Mouse (Mus musculus) brain, embryonic 14.5 days (tissue): Measurements from ENCODE around the gene Fam171a1.

Source experiments
- CTCF ChIP-seq: fragments of 200-500 bp; IDR thresholded peaks from 2 replicates; pipeline ENCODE4 v1.5.1; 2012; ENCODE audit warnings: inconsistent platforms, mild to moderate bottlenecking, moderate library complexity, borderline replicate concordance; ENCODE audit not compliant: insufficient read depth, insufficient read length; ENCODE audit errors: extremely low read depth
- POLR2A ChIP-seq: fragments of 200-500 bp; IDR thresholded peaks from 2 replicates; pipeline ENCODE4 v1.6.1; 2012; ENCODE audit warnings: mild to moderate bottlenecking, inconsistent platforms, borderline replicate concordance; ENCODE audit not compliant: poor library complexity, insufficient read depth, insufficient read length, severe bottlenecking; ENCODE audit errors: extremely low read depth

DNA sequence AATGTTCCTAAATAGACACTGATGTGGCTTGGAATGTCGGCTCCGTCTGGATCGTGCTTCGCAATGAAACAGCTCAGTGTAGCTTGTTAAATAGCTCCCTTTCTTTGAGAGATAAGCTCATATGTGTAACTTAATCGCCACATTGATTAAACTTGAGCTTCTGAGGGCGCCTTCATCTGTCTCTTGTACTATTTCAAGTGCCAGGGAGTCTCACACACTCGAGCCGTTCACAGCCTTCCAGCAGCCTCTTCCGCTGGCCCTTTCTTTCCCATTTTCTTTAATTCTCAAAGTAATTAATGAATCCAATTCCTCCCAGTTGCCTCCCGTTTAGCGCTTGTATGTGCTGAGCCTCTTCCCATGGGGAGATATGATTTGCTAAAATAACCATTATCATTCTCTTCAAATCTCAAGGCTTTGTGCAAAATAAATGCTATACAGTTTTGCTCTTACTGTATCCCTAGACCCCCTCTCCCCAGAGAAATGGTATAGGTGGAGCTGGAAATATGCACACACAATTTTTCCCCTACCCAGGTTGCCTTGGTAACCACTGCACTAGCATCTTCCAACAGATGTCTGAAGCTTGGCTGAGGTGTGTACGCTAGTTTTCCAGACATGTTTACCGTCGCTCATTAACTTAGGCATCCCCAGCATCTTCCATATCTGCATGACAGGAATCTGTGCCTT, 54.8 kb downstream of the Fam171a1 start:
- TF ChIP-seq CTCF (no peak), POLR2A (no peak)
